ENCODE assay signal across 18 mouse cellular contexts in genomic region chr14:77150556-77150955, GRCm38 (mm10). TPM values are rescaled to one million over a fixed set of nuclear protein-coding genes. Genes with fewer than 3 reads are reported as not detected.
"Had no signal": no experiment of that assay in that cellular context is flagged by ENCODE, and none has a peak within 500 bp of the region (broad histone marks: within the 10 kb centered on the region; RNA-seq: fewer than 3 reads in every experiment).

No protein-coding gene starts in this region.

- DNase-seq: lung, adult 2 months; lung, postnatal 36 days; midbrain, embryonic 14.5 days; right cerebral cortex, postnatal 4 days; spleen, adult 18-20 months; thymus, postnatal 4 days had no signal

- H3K27me3 ChIP-seq: neural tube, embryonic 12.5 days had no signal

- H3K27ac ChIP-seq: left cerebral cortex, adult 2 months; limb, embryonic 10.5 days; liver, embryonic 15.5 days; neural tube, embryonic 12.5 days; stomach, embryonic 15.5 days had no signal

- H3K4me1 ChIP-seq: liver, embryonic 15.5 days; stomach, embryonic 15.5 days had no signal

- H3K9me3 ChIP-seq: limb, embryonic 10.5 days; liver, embryonic 15.5 days; neural tube, embryonic 12.5 days; stomach, embryonic 15.5 days had no signal

- ATAC-seq: inflammation-experienced regulatory T-cells, adult 6 months; intestine, postnatal 0 days; lung, postnatal 0 days had no signal

- H3K4me3 ChIP-seq: left cerebral cortex, adult 2 months; limb, embryonic 10.5 days; liver, embryonic 15.5 days; neural tube, embryonic 12.5 days; stomach, embryonic 15.5 days had no signal

- H3K36me3 ChIP-seq: limb, embryonic 10.5 days; liver, embryonic 15.5 days; neural tube, embryonic 12.5 days; stomach, embryonic 15.5 days had no signal

- H3K9ac ChIP-seq: liver, embryonic 15.5 days; neural tube, embryonic 12.5 days; stomach, embryonic 15.5 days had no signal

- H3K4me2 ChIP-seq: liver, embryonic 11.5 days; liver, embryonic 15.5 days; neural tube, embryonic 12.5 days; stomach, embryonic 15.5 days had no signal

RNA-seq across cellular contexts. Expression of gene Enox1, which starts 6.0 kb away (rescaled TPM):
- total RNA-seq: megakaryocyte progenitor cell, adult 5-6 weeks; monocyte, adult 5-6 weeks; neutrophil, adult 5-6 weeks had no signal
